Mouse (Mus musculus): Measurements from ENCODE around the gene Tmsb15b2. TPM values are rescaled to one million over a fixed set of nuclear protein-coding genes. Genes with fewer than 3 reads are reported as not detected.
"Not testable (repeated sequence)": the region's sequence is repeated elsewhere in the genome, so short reads cannot be mapped to it uniquely, and the experiment has no call there.

Tmsb15b2 gene
- total RNA-seq, 2 experiments from 2014 or later, result 18.4 to 27.5 TPM

GRCm38 (mm10) chrX:136959688-136960087, 15.6 kb downstream of the Tmsb15b2 start:
- no peak for DNase-seq (ENCODE audit: low spot score in 2 of 2)
- no peak overlapping the region for H3K4me3 ChIP-seq
- TF ChIP-seq CTCF (conservative IDR thresholded peaks at IDR 0.05), result peak; percentile 76
- H3K27ac ChIP-seq, result no peak overlapping the region

- peak overlapping the region; percentile 57 for H3K4me3 ChIP-seq
- not testable (repeated sequence) for DNase-seq (ENCODE audit: low spot score in 2 of 2); H3K27ac ChIP-seq
These were observed 17.0 kb downstream of the Tmsb15b2 start for GRCm38 (mm10) chrX:136958300-136958699.

DNA sequence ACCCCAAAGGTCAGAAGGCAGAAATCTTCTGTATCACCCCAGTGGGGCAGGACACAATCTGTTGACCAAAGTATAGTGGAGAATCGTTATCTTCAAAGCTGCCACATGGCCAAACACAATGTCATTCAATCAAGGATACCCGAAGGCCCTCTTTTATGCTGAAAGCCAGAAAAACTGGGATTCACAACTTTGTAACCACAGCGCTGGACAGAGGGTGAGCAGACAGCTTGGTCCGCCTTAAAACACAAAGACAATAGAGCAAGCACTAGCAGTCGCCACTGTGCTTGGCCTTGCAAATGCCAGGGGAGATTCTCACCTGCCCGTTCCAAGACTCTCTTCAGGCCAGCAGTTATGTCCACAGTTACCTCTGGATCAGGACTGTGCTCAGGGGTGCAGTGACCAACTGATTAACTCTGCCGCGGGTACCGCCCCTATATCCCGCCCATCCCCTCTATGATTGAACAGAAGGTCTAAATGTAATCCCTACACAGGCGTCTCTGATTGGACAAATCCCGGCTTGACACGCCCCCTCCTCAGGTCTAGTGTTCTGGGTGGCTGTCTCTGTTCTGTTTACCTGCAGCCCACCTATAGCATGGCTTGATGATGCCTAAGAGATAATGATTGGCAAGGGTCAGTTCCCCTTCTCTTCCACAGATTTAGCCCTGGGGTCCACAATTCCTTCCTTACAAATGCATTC, 17.6 kb downstream of the Tmsb15b2 start:
- peak overlapping the region; percentile 57 for H3K4me3 ChIP-seq
- DNase-seq (ENCODE audit: low spot score in 2 of 2), result peak; percentile 59 to 89
- H3K27ac ChIP-seq, result not testable (repeated sequence)

GRCm38 (mm10) chrX:136937985-136938384, 37.3 kb downstream of the Tmsb15b2 start:
- no peak overlapping the region for H3K4me3 ChIP-seq
- DNase-seq (ENCODE audit: low spot score in 2 of 2), result no peak
- H3K27ac ChIP-seq, result no peak overlapping the region
- no peak for TF ChIP-seq CTCF (conservative IDR thresholded peaks at IDR 0.05)

- DNase-seq (ENCODE audit: low spot score in 2 of 2), result no peak
- no peak within 1 kb of the TSS for H3K4me3 ChIP-seq
- TF ChIP-seq CTCF (conservative IDR thresholded peaks at IDR 0.05), result no peak
- H3K27ac ChIP-seq, result no peak within 1 kb of the TSS
These were observed 48.3 kb downstream of the Tmsb15b2 start, which contains the start of gene H2bfm for GRCm38 (mm10) chrX:136927031-136927430. Gene H2bfm (plus strand): TSS chrX:136927325.

GRCm38 (mm10) chrX:136925863-136926262, 49.4 kb downstream of the Tmsb15b2 start:
- H3K27ac ChIP-seq, result no peak overlapping the region
- no peak overlapping the region for H3K4me3 ChIP-seq
- no peak for DNase-seq (ENCODE audit: low spot score in 2 of 2)
- TF ChIP-seq CTCF (conservative IDR thresholded peaks at IDR 0.05), result no peak

Other genes with a start within 250 kb of the Tmsb15b2 start
- gene Morf4l2, start 231.8 kb downstream of the Tmsb15b2 start, total RNA-seq (2021), result 100 to 1,000 TPM; 384 to 391 TPM
- under 1 TPM in 1 of 2 experiments, not detected in 1; 0.20 TPM for gene Glra4, start 195.4 kb downstream of the Tmsb15b2 start, total RNA-seq (2021)
- 100 to 1,000 TPM; 688 to 710 TPM for gene Plp1, start 152.8 kb downstream of the Tmsb15b2 start, total RNA-seq (2021)
- 10 to 100 TPM; 18.5 to 28.3 TPM for gene Rab9b, start 106.7 kb downstream of the Tmsb15b2 start, total RNA-seq (2021)
- gene H2bfm, start 48.2 kb downstream of the Tmsb15b2 start, total RNA-seq (2021), result not detected
- 1 to 10 TPM; 1.9 to 2.3 TPM for gene Tmsb15l, start 1.4 kb upstream of the Tmsb15b2 start, total RNA-seq (2021)
- gene Tmsb15b1, start 1.4 kb upstream of the Tmsb15b2 start, total RNA-seq (2021), result 1 to 10 TPM; 3.7 to 8.3 TPM
- 100 to 1,000 TPM; 259 to 277 TPM for gene Zcchc18, start 17.7 kb upstream of the Tmsb15b2 start, total RNA-seq (2021)
- gene Slc25a53, start 62.8 kb upstream of the Tmsb15b2 start, total RNA-seq (2021), result 10 to 100 TPM; 28.5 to 37.6 TPM
- gene Fam199x, start 74.1 kb upstream of the Tmsb15b2 start, total RNA-seq (2021), result 1 to 10 TPM; 8.4 to 8.7 TPM
- not detected for gene Esx1, start 146.6 kb upstream of the Tmsb15b2 start, total RNA-seq (2021)